Mouse (Mus musculus) testis, adult 2 months (tissue): ENCODE data around the gene Cnot10. TPM values are rescaled to one million over a fixed set of nuclear protein-coding genes. Genes with fewer than 3 reads are reported as not detected.

Experiments used
- H3K27ac ChIP-seq: fragments of 200-500 bp; 2 replicates; pipeline ENCODE4 v1.5.1; 2012; ENCODE audit warnings: low read depth, low read length; ENCODE audit not compliant: control insufficient read depth, insufficient read depth
- H3K27me3 ChIP-seq: fragments of 200-500 bp; 2 replicates; pipeline ENCODE4 v1.6.1; 2012; ENCODE audit warnings: mild to moderate bottlenecking, low read length, moderate library complexity; ENCODE audit not compliant: control insufficient read depth, insufficient read depth
- H3K36me3 ChIP-seq: fragments of 200-500 bp; 2 replicates; pipeline ENCODE4 v1.6.1; 2012; ENCODE audit warnings: mild to moderate bottlenecking, low read length; ENCODE audit not compliant: control insufficient read depth, insufficient read depth
- H3K4me1 ChIP-seq: fragments of 200-500 bp; 2 replicates; pipeline ENCODE4 v1.6.1; 2012; ENCODE audit warnings: low read length; ENCODE audit not compliant: control insufficient read depth, insufficient read depth
- H3K4me3 ChIP-seq: fragments of 200-500 bp; 2 replicates; pipeline ENCODE4 v1.5.1; 2012; ENCODE audit warnings: low read depth, mild to moderate bottlenecking, low read length, moderate library complexity, mixed read lengths; ENCODE audit not compliant: control insufficient read depth
- CTCF ChIP-seq: fragments of 200-500 bp; IDR thresholded peaks from 2 replicates; pipeline ENCODE4 v1.5.1; 2012; ENCODE audit warnings: low read depth, mild to moderate bottlenecking, inconsistent platforms, low read length, moderate library complexity; ENCODE audit not compliant: control insufficient read depth, insufficient read depth, insufficient replicate concordance
- POLR2A ChIP-seq: fragments of 200-500 bp; IDR thresholded peaks from 2 replicates; pipeline ENCODE4 v1.6.1; 2012; ENCODE audit warnings: low read depth, mild to moderate bottlenecking, inconsistent platforms, low read length, moderate library complexity; ENCODE audit not compliant: control insufficient read depth
- polyA plus RNA-seq: library from polyadenylated mRNA; depleted of rRNA; stranded (reverse); fragments of >200 nt; gene quantifications from 2 replicates; pipeline ENCODE4 v1.2.3, GENCODE M21; 2012; rRNA removed

The Cnot10 gene
- 37.6 and 40.1 TPM in 2 replicates for polyA plus RNA-seq

GRCm38 (mm10) chr9:114639839-114640646 is at the start of gene Cnot10:
TSS of gene Cnot10 (minus strand) at chr9:114640184.
- peak within 1 kb of the TSS; percentile 98 for H3K4me3 ChIP-seq
- TF ChIP-seq CTCF: no peak
- peak; percentile 75 for TF ChIP-seq POLR2A

DNA sequence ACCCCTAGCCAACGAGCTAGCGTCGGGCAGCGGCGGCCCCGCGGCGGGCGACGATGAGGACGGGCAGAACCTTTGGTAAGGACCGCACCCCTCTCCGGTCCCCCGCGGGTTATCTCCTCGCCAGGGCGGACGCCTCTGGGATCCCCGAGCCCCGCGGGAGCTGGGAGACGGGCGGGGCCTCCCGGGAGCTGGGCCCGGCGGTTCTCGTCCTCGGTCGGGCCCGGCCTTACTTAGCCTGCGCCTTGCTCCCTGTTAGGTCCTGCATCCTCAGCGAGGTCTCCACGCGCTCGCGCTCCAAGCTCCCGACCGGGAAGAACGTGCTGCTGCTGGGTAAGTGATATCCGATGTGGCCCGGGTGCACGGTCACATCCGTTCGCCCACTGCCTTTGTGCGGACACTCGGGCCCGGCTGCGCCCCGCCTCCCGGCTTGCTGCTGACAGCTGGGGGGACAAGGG is 49.0 kb upstream of the Cnot10 start:
- H3K4me1 ChIP-seq: peaks cover 7% of the 10 kb centered on the region
- H3K36me3 ChIP-seq: no peaks in the 10 kb centered on the region
- peak overlapping the region; percentile 52 for H3K27ac ChIP-seq
- no peaks in the 10 kb centered on the region for H3K27me3 ChIP-seq
- H3K4me3 ChIP-seq: peak overlapping the region; percentile 85
- no peak for TF ChIP-seq POLR2A
- no peak for TF ChIP-seq CTCF

More at GRCm38 (mm10) chr9:114639839-114640646, at the start of gene Cnot10:
- Histone ChIP-seq H3K4me1 (peaks cover 8% of the 10 kb centered on the region), H3K27ac (peak within 1 kb of the TSS; percentile 86), H3K27me3 (no peaks in the 10 kb centered on the region), H3K36me3 (no peaks in the 10 kb centered on the region)

DNA sequence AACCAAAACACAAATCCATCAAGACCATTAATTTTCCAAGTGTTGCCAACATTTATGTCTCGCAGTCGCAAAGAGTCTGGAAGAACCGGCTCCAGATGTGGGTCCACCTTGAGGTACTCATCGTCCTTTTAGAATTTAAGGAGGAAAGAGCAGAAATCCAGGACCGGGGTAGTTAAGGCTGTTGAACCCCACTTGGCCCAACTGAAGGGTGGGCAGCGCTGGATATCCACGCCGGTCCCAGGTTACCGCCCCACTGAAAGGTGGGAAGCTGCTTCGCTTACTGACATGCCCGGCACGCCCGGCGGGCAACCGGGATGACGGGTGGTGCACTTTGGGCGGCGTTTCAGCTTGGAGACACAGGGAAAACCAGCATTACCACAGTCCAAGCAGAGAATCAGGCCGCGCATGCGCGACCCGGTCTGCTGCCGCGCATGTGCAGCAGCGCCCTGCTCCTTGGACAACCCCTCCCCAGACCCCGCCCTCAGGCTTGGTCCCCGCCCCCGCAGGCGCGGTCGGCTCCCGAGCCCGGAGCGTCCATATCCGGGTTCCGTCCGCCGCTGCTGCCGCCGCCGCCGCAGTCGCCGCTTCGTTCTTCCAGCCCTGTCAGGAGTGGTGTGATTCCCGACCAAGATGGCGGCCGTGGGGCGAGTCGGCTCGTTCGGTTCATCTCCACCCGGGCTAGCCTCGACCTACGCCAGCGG is 48.4 kb upstream of the Cnot10 start, which contains the start of gene Dync1li1:
Gene Dync1li1 (plus strand): TSS at position 539 of the 701 bp plus-strand sequence.
- H3K27me3 ChIP-seq: no peaks in the 10 kb centered on the region
- TF ChIP-seq CTCF (no peak), POLR2A (peak; percentile 94)
- H3K4me3 ChIP-seq: peak within 1 kb of the TSS; percentile 85
- no peaks in the 10 kb centered on the region for H3K36me3 ChIP-seq
- peak within 1 kb of the TSS; percentile 85 for H3K27ac ChIP-seq
- peaks cover 7% of the 10 kb centered on the region for H3K4me1 ChIP-seq

DNA sequence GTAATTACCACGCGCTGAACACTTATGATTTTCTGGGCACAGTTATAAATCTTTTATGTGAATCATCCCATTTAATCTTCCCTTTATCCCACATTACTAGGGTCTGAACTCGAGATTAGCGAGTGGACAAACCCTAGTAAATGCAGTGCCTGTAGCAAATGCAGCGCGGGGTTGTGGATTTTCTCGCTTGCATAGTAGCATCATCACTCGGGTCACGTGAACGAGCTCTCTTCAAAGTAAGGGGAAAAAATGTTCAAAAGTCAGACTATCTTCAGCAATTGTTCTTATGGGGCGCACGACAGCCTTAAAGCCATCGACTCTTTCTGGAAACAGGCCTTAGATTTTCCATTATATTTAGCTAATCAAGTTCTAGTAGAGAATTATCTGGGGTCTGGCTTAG is 47.7 kb upstream of the Cnot10 start:
- peak overlapping the region; percentile 85 for H3K4me3 ChIP-seq
- no peak overlapping the region for H3K27ac ChIP-seq
- peaks cover 7% of the 10 kb centered on the region for H3K4me1 ChIP-seq
- H3K36me3 ChIP-seq: no peaks in the 10 kb centered on the region
- H3K27me3 ChIP-seq: no peaks in the 10 kb centered on the region
- TF ChIP-seq POLR2A (no peak), CTCF (no peak)

- H3K4me1 ChIP-seq: peaks cover 7% of the 10 kb centered on the region
- TF ChIP-seq POLR2A (no peak), CTCF (no peak)
- no peak overlapping the region for H3K27ac ChIP-seq
Observed at GRCm38 (mm10) chr9:114686245-114686644, 46.3 kb upstream of the Cnot10 start.

DNA sequence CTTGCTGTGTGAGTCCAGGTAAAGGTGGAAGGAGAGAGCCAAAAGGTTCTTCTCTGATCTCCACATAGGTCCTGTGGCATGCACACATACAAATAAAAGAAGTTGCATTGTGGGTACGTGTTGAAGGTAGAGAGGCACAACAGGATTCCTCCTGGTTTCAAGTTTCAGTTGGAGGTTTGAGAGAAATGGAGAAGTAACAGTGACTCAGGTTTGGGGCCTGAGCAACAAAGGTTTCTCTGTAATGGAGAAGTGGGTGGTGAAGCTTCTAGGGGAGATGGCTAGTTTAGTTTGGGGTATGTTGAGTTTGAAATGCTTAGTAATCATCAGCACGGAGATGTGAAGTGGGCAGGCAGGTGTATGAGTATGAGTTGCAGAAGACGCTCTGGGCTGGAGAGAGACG is 42.2 kb upstream of the Cnot10 start:
- Histone ChIP-seq H3K4me1 (no peaks in the 10 kb centered on the region), H3K27me3 (no peaks in the 10 kb centered on the region), H3K27ac (no peak overlapping the region), H3K4me3 (no peak overlapping the region), H3K36me3 (no peaks in the 10 kb centered on the region)
- TF ChIP-seq CTCF (no peak), POLR2A (no peak)

More at GRCm38 (mm10) chr9:114686245-114686644, 46.3 kb upstream of the Cnot10 start:
- Histone ChIP-seq H3K27me3 (no peaks in the 10 kb centered on the region), H3K36me3 (no peaks in the 10 kb centered on the region), H3K4me3 (no peak overlapping the region)

GRCm38 (mm10) chr9:114680531-114680930 is 40.5 kb upstream of the Cnot10 start:
- H3K4me3 ChIP-seq: no peak overlapping the region
- no peaks in the 10 kb centered on the region for H3K4me1 ChIP-seq
- TF ChIP-seq CTCF (no peak), POLR2A (no peak)
- no peak overlapping the region for H3K27ac ChIP-seq
- H3K36me3 ChIP-seq: no peaks in the 10 kb centered on the region
- H3K27me3 ChIP-seq: no peaks in the 10 kb centered on the region
